Mouse (Mus musculus) liver, embryonic 13.5 days (tissue): ENCODE data around the gene Scgb1a1. TPM values are rescaled to one million over a fixed set of nuclear protein-coding genes. Genes with fewer than 3 reads are reported as not detected.
"Not testable (repeated sequence)": the region's sequence is repeated elsewhere in the genome, so short reads cannot be mapped to it uniquely, and the experiment has no call there.

Experiments used
- ATAC-seq: fragments of 200-750 bp; cut with Nextera tagmentation; 2 replicates; pipeline ENCODE4 v1.8.0; 2017; ENCODE audit warnings: low read depth, mild to moderate bottlenecking, moderate number of reproducible peaks, moderate library complexity
- DNase-seq: peaks from one replicate; pipeline ENCODE4 v3.0.0; 2022
- H3K27ac ChIP-seq: fragments of 300-500 bp; sonication (generic); 2 replicates; pipeline ENCODE4 v1.5.1; 2015; ENCODE audit warnings: moderate library complexity, mild to moderate bottlenecking, inconsistent platforms
- H3K27me3 ChIP-seq: fragments of 300-500 bp; sonication (generic); 2 replicates; pipeline ENCODE4 v1.6.1; 2015; ENCODE audit warnings: mild to moderate bottlenecking, inconsistent platforms
- H3K36me3 ChIP-seq: fragments of 300-500 bp; sonication (generic); 2 replicates; pipeline ENCODE4 v1.6.1; 2015; ENCODE audit warnings: mild to moderate bottlenecking, inconsistent platforms
- H3K4me1 ChIP-seq: fragments of 300-500 bp; sonication (generic); replicated peaks from 2 replicates; pipeline ENCODE4 v1.6.1; 2015; ENCODE audit warnings: inconsistent platforms
- H3K4me2 ChIP-seq: fragments of 300-500 bp; sonication (generic); 2 replicates; pipeline ENCODE4 v1.6.1; 2015; ENCODE audit warnings: inconsistent platforms, mild to moderate bottlenecking, moderate library complexity
- H3K4me3 ChIP-seq: fragments of 300-500 bp; sonication (generic); replicated peaks from 2 replicates; pipeline ENCODE4 v1.5.1; 2015; ENCODE audit warnings: mild to moderate bottlenecking, inconsistent platforms
- H3K9ac ChIP-seq: fragments of 300-500 bp; sonication (generic); 2 replicates; pipeline ENCODE4 v1.6.1; 2015; ENCODE audit warnings: mild to moderate bottlenecking, inconsistent platforms
- H3K9me3 ChIP-seq: fragments of 300-500 bp; sonication (generic); replicated peaks from 2 replicates; pipeline ENCODE4 v1.6.1; 2016; ENCODE audit warnings: inconsistent platforms
- WGBS: fragments of 180-500 bp; shearing (Covaris S2); methylation state at CpG from one replicate; pipeline ENCODE4 v1.1.7; 2015; ENCODE audit not compliant: insufficient replicate concordance; 5-methylcytosine and 5-hydroxymethylcytosine counted together
- polyA plus RNA-seq: library from polyadenylated mRNA; unstranded; fragments of >200 nt; fragmentation: Nextera tagmentation; extraction: Ambion mirVana; gene quantifications from 2 replicates; pipeline ENCODE4 v1.2.1, GENCODE M21; 2015

Scgb1a1 gene
- not detected in 2 replicates for polyA plus RNA-seq

DNA sequence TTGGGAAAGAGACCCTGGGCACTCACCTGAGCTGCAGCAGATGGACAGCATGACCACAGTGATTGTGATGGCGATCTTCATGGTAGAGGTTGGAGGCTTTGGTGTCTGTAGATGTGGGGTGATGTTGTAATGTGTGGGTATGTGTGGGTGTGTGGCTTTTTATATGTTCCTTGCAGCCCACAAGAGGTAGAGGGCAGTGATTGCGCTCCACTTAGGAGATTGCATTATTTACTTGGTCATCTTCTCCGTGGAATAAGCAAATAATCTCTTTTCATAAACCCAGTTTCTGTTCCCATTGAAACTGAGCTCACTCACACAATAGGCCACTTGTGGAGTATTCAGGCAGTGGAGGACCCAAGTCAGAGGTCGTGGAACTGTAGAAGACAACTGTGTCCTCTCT is at the start of gene Scgb1a1:
Gene Scgb1a1 (minus strand): TSS at position 138 of the 400 bp plus-strand sequence.
- H3K4me1 ChIP-seq: no peaks in the 10 kb centered on the region; the same call in 1 of the 2 replicates
- no peaks in the 10 kb centered on the region for H3K36me3 ChIP-seq
- 55% methylated on average over 4 of the region's 4 CpGs for WGBS
- H3K9ac ChIP-seq: no peak within 1 kb of the TSS
- no peak within 1 kb of the TSS for H3K4me2 ChIP-seq
- ATAC-seq: no peak
- no peaks in the 10 kb centered on the region for H3K27me3 ChIP-seq
- H3K4me3 ChIP-seq: no peak within 1 kb of the TSS
- no peak within 1 kb of the TSS for H3K27ac ChIP-seq
- no peaks in the 10 kb centered on the region for H3K9me3 ChIP-seq
- DNase-seq: no peak

DNA sequence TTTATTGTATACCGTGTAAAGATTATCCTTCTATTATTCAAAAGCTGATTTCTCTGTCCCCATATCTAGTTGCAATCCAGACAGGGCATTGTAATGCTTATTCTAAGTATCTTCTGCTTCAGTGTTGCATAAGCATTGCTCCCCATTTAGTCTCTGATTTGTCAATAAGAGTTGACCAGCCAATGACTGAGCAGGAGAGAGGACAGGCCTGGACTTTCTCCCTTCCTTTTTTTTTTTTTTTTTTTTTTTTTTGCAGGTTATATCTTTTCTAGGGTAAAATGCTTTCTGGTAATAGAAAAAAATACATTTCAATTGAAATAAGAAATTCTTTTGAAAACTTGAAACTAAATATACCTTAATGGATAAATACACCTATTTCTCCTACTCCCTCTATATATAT is 49.4 kb upstream of the Scgb1a1 start:
- Histone ChIP-seq H3K4me3 (no peak overlapping the region), H3K36me3 (0 out of 2 replicates have a peak, but pooled peaks cover 6% of the 10 kb centered on the region), H3K4me2 (no peak overlapping the region), H3K9me3 (no peaks in the 10 kb centered on the region), H3K4me1 (peaks cover 27% of the 10 kb centered on the region), H3K27me3 (no peaks in the 10 kb centered on the region), H3K27ac (no peak overlapping the region), H3K9ac (no peak overlapping the region)
- WGBS: 73% methylated on average over 1 of the region's 1 CpGs
- ATAC-seq (no peak), DNase-seq (no peak)

DNA sequence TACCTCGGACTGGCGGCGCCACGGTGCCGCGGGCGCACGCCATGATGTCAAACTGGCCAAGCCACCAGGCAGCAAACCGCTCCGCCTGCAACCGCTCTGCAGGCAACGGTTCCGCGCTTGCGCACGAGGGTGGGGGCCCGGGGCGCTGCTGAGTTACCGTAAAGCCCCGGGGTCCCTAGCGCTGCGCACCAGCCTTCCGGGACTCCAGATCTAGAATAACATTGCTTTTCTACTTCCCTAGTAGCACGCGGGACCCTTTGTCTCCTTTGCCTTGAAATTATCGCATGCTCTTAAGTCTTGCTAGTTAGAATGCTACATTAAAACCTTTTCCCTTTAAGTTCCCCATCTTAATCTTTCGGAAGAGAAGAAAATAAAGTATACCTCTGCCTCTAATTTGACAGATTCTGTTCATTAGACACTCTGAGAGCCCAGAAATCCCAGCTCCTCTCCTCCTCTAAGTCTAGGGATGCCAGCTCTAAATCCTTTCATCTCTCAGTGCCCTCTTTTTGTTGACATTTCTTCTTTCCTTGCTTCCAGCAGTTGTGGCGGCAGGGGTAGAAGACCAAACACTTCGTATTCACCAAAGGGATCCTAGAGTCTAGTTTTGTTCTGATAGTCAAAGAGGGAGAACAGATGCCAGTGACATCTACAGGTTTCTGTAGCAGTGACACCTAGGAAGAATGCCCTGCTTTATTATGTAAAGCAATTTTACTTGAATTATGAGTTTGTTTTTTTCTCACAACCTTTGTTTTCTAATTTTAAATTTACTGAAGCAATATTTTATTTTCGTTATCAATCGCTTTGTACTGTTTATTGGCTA is 48.0 kb upstream of the Scgb1a1 start, which contains the start of gene Asrgl1:
Gene Asrgl1 (minus strand): TSS at position 125 of the 820 bp plus-strand sequence.
- Histone ChIP-seq H3K4me2 (peak within 1 kb of the TSS; percentile 96), H3K4me3 (peak within 1 kb of the TSS; percentile 80), H3K9me3 (no peaks in the 10 kb centered on the region), H3K27ac (peak within 1 kb of the TSS; percentile 50; the same call in 1 of the 2 replicates), H3K27me3 (no peaks in the 10 kb centered on the region), H3K36me3 (0 out of 2 replicates have a peak, but pooled peaks cover 6% of the 10 kb centered on the region), H3K9ac (peak within 1 kb of the TSS; percentile 85), H3K4me1 (peaks cover 27% of the 10 kb centered on the region)
- DNase-seq (peak; percentile 80), ATAC-seq (peak; percentile 93)
- WGBS: 11% methylated on average over 31 of the region's 31 CpGs

DNA sequence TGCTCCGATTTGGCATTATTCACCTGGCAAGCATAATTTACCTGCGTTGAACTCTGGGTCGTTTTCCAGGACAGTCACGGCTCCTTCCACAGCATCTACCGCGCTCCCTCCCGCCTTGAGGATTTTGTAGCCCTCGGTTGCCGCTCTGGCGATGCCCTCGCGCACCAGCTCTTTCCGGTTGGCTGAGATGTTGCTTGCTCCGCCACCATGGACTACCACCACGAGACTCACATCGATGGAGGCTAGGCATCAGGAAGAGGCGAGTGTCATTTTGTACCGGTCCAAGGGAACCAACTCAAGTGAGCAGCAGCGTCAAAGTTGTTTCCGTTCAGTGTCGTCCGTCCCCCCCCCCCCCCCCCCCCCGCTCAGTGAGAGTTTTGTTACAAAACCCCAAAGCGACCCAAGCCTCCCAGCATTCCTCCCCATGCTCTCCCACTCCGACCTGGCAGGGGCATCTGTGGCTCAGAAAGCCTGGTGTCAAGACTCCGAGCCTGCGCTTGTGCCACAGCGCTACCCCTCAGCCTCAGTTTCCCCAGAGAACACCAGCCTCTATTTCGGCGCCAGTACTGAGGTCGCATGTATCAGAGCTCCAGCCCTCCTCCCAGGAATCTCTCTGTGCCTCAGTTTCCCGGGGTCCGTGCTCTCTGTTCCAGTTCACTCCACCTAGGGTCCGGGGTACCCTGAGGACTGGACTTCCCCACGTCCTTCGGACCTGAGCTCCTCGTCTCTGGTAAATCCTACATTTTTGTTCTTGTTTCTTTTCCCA is 47.2 kb upstream of the Scgb1a1 start:
- Histone ChIP-seq H3K4me2 (peak overlapping the region; percentile 96), H3K9me3 (no peaks in the 10 kb centered on the region), H3K4me1 (peaks cover 27% of the 10 kb centered on the region), H3K27me3 (no peaks in the 10 kb centered on the region), H3K36me3 (0 out of 2 replicates have a peak, but pooled peaks cover 6% of the 10 kb centered on the region), H3K9ac (peak overlapping the region; percentile 85), H3K4me3 (peak overlapping the region; percentile 80), H3K27ac (peak overlapping the region; percentile 50; the same call in 1 of the 2 replicates)
- ATAC-seq (peak; percentile 69), DNase-seq (peak; percentile 11)
- 2% methylated on average over 36 of the region's 37 CpGs for WGBS

DNA sequence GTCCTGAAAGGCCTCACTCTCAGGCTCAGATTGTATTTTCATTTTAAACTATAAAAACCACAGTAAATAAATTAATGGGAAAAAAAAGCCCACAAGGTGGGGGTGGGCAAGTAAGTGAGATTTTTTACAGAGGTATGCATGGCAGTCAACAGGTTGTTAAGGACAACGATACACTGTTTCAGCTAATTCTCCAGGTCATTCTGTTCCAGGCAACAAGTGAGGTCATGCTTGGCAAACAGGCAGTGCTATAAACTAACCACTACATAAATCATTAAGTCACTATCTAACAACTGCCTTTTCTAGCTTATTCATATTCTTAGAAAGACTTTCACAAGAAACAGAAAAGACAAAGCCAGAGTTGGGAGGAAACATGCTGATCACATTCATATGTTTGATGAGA is 42.2 kb upstream of the Scgb1a1 start:
- Histone ChIP-seq H3K9ac (no peak overlapping the region), H3K27ac (no peak overlapping the region), H3K4me3 (no peak overlapping the region), H3K4me2 (no peak overlapping the region), H3K4me1 (peaks cover 21% of the 10 kb centered on the region), H3K9me3 (no peaks in the 10 kb centered on the region), H3K27me3 (no peaks in the 10 kb centered on the region), H3K36me3 (peaks cover 12% of the 10 kb centered on the region; the same call in 1 of the 2 replicates)
- WGBS: 72% methylated on average over 1 of the region's 1 CpGs
- ATAC-seq (no peak), DNase-seq (no peak)

DNA sequence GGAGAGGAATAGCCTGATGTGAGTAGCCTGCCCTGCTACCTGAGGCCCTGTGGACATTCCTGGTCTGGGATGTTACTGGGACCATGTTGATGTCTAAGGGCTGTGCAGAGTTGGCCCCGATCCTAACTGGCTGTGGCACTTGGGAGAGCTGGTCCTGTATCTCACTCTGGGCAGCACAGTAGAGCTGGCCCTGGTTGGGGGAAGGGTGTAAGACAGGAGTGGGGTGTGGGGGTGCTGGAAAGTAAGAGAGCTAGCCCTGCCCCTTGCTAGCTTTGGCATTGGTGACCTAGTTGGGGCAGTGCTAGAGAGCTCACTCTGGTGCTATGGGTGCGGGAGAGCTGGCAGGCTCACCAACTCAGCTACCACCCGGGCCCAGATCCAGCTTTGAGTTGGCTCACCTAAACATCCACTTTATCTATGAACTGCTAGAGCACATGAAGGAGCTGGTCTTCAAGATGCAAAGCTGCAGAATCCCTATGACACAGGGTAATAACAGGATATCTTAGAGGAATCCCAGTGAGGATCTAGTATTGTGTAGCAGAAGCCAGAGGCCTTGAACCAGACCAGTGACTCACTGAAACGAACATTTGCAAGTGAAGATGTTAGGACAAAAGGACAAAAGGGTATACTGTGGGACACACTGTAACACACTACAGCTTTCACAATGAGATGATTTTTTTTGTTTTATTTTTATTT is 40.9 kb upstream of the Scgb1a1 start:
- DNase-seq: no peak
- WGBS: 83% methylated on average over 4 of the region's 4 CpGs
- Histone ChIP-seq H3K9ac (no peak overlapping the region), H3K4me1 (peaks cover 10% of the 10 kb centered on the region), H3K27ac (no peak overlapping the region), H3K36me3 (peaks cover 12% of the 10 kb centered on the region; the same call in 1 of the 2 replicates), H3K4me2 (no peak overlapping the region), H3K4me3 (no peak overlapping the region), H3K9me3 (no peaks in the 10 kb centered on the region), H3K27me3 (no peaks in the 10 kb centered on the region)
- no peak for ATAC-seq

DNA sequence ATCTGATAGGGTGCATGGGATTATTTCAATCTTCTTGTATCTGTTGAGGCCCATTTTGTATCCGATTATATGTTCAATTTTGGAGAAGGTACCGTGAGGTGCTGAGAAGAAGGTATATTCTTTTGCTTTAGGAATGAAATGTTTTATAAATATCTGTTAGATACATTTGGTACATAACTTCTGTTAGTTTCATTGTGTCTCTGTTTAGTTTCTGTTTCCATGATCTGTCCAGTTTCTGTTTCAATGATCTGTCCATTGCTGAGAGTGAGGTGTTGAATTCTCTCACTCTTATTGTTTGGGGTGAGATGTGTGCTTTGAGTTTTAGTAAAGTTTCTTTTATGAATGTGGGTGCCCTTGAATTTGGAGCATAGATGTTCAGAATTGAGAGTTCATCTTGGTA is 36.2 kb upstream of the Scgb1a1 start:
- H3K36me3 ChIP-seq, H3K9ac ChIP-seq, DNase-seq, H3K27me3 ChIP-seq, H3K4me2 ChIP-seq, H3K27ac ChIP-seq, H3K9me3 ChIP-seq, H3K4me1 ChIP-seq, ATAC-seq, H3K4me3 ChIP-seq: not testable (repeated sequence)
- 85% methylated on average over 2 of the region's 2 CpGs for whole genome bisulfite sequencing

DNA sequence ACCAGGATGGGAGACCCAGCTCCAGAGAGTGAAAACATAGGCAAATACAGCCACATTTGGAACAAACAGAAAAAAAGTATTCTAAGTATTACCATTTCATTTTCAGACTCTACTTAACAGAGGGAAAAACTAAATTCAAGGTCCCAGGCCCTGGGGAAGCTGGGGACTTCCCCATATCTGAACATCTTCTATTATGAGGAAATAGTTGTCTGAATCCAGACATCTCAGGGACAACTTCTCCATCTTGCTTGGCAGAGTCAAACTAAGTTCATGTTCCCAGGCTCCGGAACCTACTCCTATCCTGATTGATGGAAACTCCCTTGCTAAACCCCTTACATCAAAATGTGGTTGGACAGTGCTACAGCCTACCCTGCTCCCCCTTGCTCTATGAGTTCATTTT is 34.6 kb upstream of the Scgb1a1 start:
- 84% methylated on average over 1 of the region's 1 CpGs for WGBS
- DNase-seq (no peak), ATAC-seq (no peak)
- Histone ChIP-seq H3K27me3 (no peaks in the 10 kb centered on the region), H3K36me3 (peaks cover 14% of the 10 kb centered on the region; the same call in 1 of the 2 replicates), H3K9me3 (no peaks in the 10 kb centered on the region), H3K4me2 (no peak overlapping the region), H3K4me1 (no peaks in the 10 kb centered on the region), H3K9ac (no peak overlapping the region), H3K4me3 (no peak overlapping the region), H3K27ac (no peak overlapping the region)

DNA sequence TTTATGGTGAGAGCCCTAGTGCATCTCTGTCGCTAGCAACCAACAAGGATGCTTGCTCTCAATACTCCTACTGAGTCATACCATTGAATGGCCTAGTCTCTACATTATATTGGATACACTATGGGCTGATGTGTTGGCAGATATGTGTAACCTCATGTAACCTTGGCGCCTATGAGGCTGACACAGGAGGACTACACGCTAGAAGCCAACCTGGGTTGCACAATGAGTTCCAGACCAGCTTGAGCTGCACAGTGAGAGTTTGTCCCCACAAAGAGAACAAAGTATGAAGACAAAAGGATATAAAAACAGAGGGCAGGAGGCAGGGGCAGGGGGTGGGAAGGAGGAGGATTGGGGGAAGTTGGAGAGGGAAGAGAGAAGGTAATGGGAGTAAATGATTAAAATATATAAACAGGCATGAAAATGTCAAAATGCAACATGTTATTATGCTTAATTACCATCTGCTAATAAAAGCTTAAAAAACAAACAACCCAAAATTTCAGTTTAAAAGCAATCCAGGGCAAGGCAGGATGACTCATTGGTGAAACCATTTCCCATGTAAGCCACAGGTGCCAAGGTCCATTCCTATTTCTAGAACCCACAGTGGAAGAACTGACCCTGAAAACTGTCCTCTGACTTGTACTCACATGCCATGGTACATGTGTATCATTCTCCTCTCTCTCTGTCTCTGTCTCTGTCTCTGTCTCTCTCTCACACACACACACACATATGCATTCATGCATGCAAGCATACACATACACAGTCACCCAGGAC is 32.1 kb upstream of the Scgb1a1 start:
- Histone ChIP-seq H3K9me3 (no peaks in the 10 kb centered on the region), H3K4me1 (no peaks in the 10 kb centered on the region), H3K36me3 (peaks cover 7% of the 10 kb centered on the region; the same call in 1 of the 2 replicates), H3K4me3 (no peak overlapping the region), H3K9ac (no peak overlapping the region), H3K4me2 (no peak overlapping the region), H3K27ac (no peak overlapping the region), H3K27me3 (no peaks in the 10 kb centered on the region)
- DNase-seq: no peak
- 81% methylated on average over 3 of the region's 3 CpGs for WGBS
- no peak for ATAC-seq

DNA sequence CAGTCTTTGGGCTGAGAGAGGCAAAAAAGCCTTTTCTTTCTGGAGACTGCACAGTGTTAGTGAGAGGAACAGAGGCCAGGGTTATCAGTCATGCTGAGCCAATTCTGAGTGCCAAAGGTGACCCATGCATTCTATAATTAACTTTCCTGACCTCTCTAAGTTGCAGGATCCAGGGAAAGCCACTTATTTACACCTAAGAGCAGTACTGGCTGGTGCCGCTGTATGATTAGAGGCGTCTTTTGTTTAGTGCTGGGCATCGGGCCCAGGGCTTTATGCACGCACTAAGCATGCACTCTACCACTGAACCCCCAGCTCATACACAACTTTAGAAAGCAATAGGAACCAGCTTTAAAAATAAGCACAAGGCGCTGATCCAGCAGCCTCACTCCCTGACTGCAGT is 29.5 kb upstream of the Scgb1a1 start:
- no peak overlapping the region for H3K9ac ChIP-seq
- no peak overlapping the region for H3K4me3 ChIP-seq
- no peaks in the 10 kb centered on the region for H3K4me1 ChIP-seq
- 85% methylated on average over 5 of the region's 5 CpGs for WGBS
- no peak overlapping the region for H3K27ac ChIP-seq
- no peak overlapping the region for H3K4me2 ChIP-seq
- ATAC-seq (no peak), DNase-seq (no peak)
- no peaks in the 10 kb centered on the region for H3K27me3 ChIP-seq
- H3K36me3 ChIP-seq: peaks cover 24% of the 10 kb centered on the region
- no peaks in the 10 kb centered on the region for H3K9me3 ChIP-seq
